Mouse (Mus musculus) small intestine, adult 10 weeks (tissue): ENCODE measurements around the gene Akr1e1. TPM values are rescaled to one million over a fixed set of nuclear protein-coding genes. Genes with fewer than 3 reads are reported as not detected.

Source experiments
- polyA plus RNA-seq: library from polyadenylated mRNA; stranded (reverse); fragments of 350-450 nt; fragmentation: Illumina TruSeq; extraction: RNeasy Lipid Tissue Mini Kit (QIAGEN cat#74804); gene quantifications from one replicate; pipeline ENCODE4 v1.2.3, GENCODE M21; 2014; ENCODE audit warnings: low replicate concordance

Akr1e1 gene
- 54.2 TPM for polyA plus RNA-seq

GRCm38 (mm10) chr13:4608961-4609409, at the start of gene Akr1e1:
Gene Akr1e1 (minus strand): TSS chr13:4609174.

GRCm38 (mm10) chr13:4573871-4574270, 35.1 kb downstream of the Akr1e1 start, which contains the start of gene Akr1c21:
Gene Akr1c21 (plus strand): TSS chr13:4574075.

Other genes starting within 250 kb of the Akr1e1 start
- 0.41 TPM for gene Akr1c6, start 174.9 kb downstream of the Akr1e1 start, polyA plus RNA-seq
- not detected for gene Akr1c20, start 85.8 kb downstream of the Akr1e1 start, polyA plus RNA-seq
- gene Akr1c21, start 35.1 kb downstream of the Akr1e1 start, polyA plus RNA-seq: not detected